Mouse (Mus musculus) ES-E14 (cell line): ENCODE results near the gene Zdhhc14. TPM values are rescaled to one million over a fixed set of nuclear protein-coding genes. Genes with fewer than 3 reads are reported as not detected.
A peak's percentile ranks its signal among the peaks of the same experiment; 100 is the strongest.

Experiments
- DNase-seq: peaks from one replicate; pipeline ENCODE4 v3.0.0-alpha.2; 2013; ENCODE audit warnings: low read depth, low spot score
- H3K27ac ChIP-seq: 2 replicates; pipeline ENCODE4 v1.5.1; 2012; ENCODE audit warnings: low read depth, mild to moderate bottlenecking, low read length, moderate library complexity, mixed read lengths; ENCODE audit not compliant: poor library complexity, insufficient read depth, severe bottlenecking
- H3K36me3 ChIP-seq: 2 replicates; pipeline ENCODE4 v1.6.1; 2012; ENCODE audit warnings: mild to moderate bottlenecking, low read length, moderate library complexity, mixed read lengths; ENCODE audit not compliant: control insufficient read depth, poor library complexity, insufficient read depth, severe bottlenecking
- H3K4me1 ChIP-seq, 2 experiments: fragments of 150-350 bp in 1 of 2; sonication (generic) in 1 of 2; 2 replicates each; pipeline ENCODE4 v1.6.1; 2012; ENCODE audit warnings: low read length in 2 of 2, mild to moderate bottlenecking in 1 of 2, mixed read lengths in 1 of 2; ENCODE audit not compliant: control insufficient read depth in 2 of 2, insufficient read depth in 2 of 2, poor library complexity in 1 of 2
- H3K4me3 ChIP-seq, 2 experiments: fragments of 150-350 bp in 1 of 2; sonication (generic) in 1 of 2; 2 replicates each; pipeline ENCODE4 v1.5.1; 2012; ENCODE audit warnings: low read length in 2 of 2, low read depth in 1 of 2, mild to moderate bottlenecking in 1 of 2, mixed read lengths in 1 of 2; ENCODE audit not compliant: insufficient read depth in 1 of 2, poor library complexity in 1 of 2, severe bottlenecking in 1 of 2
- H3K9ac ChIP-seq: 2 replicates; pipeline ENCODE4 v1.6.1; 2012; ENCODE audit warnings: low read depth, mild to moderate bottlenecking, low read length, mixed read lengths; ENCODE audit not compliant: poor library complexity, insufficient read depth, severe bottlenecking
- H3K9me3 ChIP-seq: fragments of 150-350 bp; sonication (generic); 2 replicates; pipeline ENCODE4 v1.6.1; 2012; ENCODE audit warnings: low read depth, mild to moderate bottlenecking, low read length; ENCODE audit not compliant: control insufficient read depth, insufficient read depth
- CHD2 ChIP-seq: IDR thresholded peaks from 2 replicates; pipeline ENCODE4 v1.6.1; 2014; ENCODE audit warnings: mild to moderate bottlenecking, low read depth, low read length, inconsistent platforms
- HCFC1 ChIP-seq: IDR thresholded peaks from 2 replicates; pipeline ENCODE4 v1.6.1; 2012; ENCODE audit warnings: low read length, inconsistent platforms, borderline replicate concordance; ENCODE audit not compliant: insufficient read depth
- MAFK ChIP-seq: IDR thresholded peaks from 2 replicates; pipeline ENCODE4 v1.6.1; 2014; ENCODE audit warnings: mild to moderate bottlenecking, low read depth, low read length, inconsistent platforms; ENCODE audit not compliant: insufficient read depth
- ZC3H11A ChIP-seq: IDR thresholded peaks from 2 replicates; pipeline ENCODE4 v1.6.1; 2012; ENCODE audit warnings: low read depth, mild to moderate bottlenecking, inconsistent platforms, low read length, borderline replicate concordance
- ZNF384 ChIP-seq: IDR thresholded peaks from 2 replicates; pipeline ENCODE4 v1.6.1; 2012; ENCODE audit warnings: low read depth, low read length, inconsistent platforms
- in situ Hi-C, 2 experiments: fragments of 600-800 bp; cut with MboI; formaldehyde crosslinking; loops; one replicate each; pipeline ENCODE4 v1.15.1; 2025; ENCODE audit warnings: low sequenced_read_pairs in 2 of 2, inconsistent platforms in 1 of 2; ENCODE audit not compliant: unreplicated experiment in 2 of 2
- total RNA-seq: library from RNA; depleted of rRNA; stranded (reverse); fragments of 300-350 nt; gene quantifications from 2 replicates; pipeline ENCODE4 v1.2.3, GENCODE M21; 2012

Gene Zdhhc14
- total RNA-seq, 1 experiment, result 0.76 TPM

GRCm38 (mm10) chr17:5710320-5711104, 218.2 kb downstream of the Zdhhc14 start:
- Histone ChIP-seq H3K9ac (no peak overlapping the region), H3K36me3 (no peaks in the 10 kb centered on the region), H3K4me3 (no peak overlapping the region), H3K27ac (no peak overlapping the region), H3K9me3 (no peaks in the 10 kb centered on the region), H3K4me1 (0 out of 4 replicates have a peak, but pooled peaks cover 0 to 2% of the 10 kb centered on the region in 2 experiments)
- no peak for TF ChIP-seq ZNF384
- no peak for TF ChIP-seq MAFK
- TF ChIP-seq CHD2, result no peak
- no peak for TF ChIP-seq HCFC1
- no peak for TF ChIP-seq ZC3H11A
- in situ Hi-C loops, result no loop called here
- no peak for DNase-seq

DNA sequence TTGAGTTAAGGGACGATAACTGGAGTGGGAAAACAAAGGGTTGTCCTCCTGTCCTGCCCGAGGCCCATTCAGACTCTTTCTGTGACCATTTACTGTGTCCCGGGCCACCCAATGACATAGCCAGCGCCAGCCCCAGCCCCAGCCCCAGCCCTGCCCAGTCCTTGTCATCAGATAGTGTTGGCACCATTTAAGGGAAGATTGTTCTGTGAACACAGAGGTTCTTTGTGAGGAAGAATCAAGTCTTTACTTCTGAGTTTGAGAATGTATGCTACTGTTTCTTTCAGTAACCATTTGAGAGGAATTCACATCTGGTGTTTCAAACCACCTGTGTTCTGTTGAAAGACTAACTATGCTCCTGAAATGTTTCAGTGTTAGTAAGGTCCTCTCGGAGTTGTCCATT, 219.5 kb downstream of the Zdhhc14 start:
- Histone ChIP-seq H3K4me3 (no peak overlapping the region), H3K9ac (no peak overlapping the region), H3K4me1 (0 out of 4 replicates have a peak, but pooled peaks cover 0 to 2% of the 10 kb centered on the region in 2 experiments), H3K36me3 (no peaks in the 10 kb centered on the region), H3K27ac (no peak overlapping the region), H3K9me3 (no peaks in the 10 kb centered on the region)
- no peak for DNase-seq
- TF ChIP-seq MAFK (no peak), HCFC1 (no peak)
- in situ Hi-C loops, result no loop called here

DNA sequence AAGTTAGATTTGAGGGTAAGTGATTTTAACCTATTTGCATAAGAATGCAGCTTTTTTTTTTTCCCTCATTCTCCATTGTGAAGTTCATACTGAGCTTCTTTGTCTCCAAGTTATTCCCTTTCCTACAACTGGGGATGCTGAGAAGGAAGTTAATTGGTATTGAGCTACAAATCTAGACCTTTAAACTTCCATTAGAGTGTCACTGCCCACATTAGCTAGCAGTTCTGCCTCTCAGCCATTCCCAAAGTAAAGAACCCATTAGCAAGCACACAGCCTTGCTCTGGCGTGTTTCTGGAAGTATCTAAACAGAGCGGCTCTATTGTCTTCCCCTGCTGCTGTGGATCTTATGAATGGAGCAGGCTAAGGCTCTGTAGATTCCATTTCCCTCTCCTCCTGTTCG, 220.8 kb downstream of the Zdhhc14 start:
- 0 out of 4 replicates have a peak, but pooled peaks cover 0 to 2% of the 10 kb centered on the region in 2 experiments for H3K4me1 ChIP-seq
- TF ChIP-seq MAFK (no peak), ZNF384 (peak; percentile 79; the same call in 1 of the 2 replicates)
- no peak for DNase-seq
- H3K9ac ChIP-seq, result no peak overlapping the region
- H3K4me3 ChIP-seq, result no peak overlapping the region
- no peak overlapping the region for H3K27ac ChIP-seq
- in situ Hi-C loops, result no loop called here
- no peaks in the 10 kb centered on the region for H3K36me3 ChIP-seq
- H3K9me3 ChIP-seq, result no peaks in the 10 kb centered on the region

DNA sequence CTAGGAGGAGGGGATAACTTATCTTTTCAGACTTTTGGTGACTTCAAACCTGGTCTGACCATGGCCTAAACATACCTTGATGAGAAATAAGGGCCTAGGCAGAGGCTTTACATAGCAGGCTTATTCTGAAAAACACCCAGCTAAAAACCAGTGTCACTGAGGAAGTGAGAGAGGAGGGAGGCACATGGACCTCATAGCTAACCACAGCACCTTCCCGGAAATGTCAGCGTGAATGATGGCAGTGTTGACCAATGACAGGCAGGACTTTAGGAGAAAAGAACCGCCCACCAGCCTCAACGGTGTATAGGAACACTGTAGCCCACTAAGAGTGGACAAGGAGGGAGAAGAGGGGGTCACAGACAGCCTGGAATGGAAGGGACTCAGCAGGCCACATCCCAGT, 224.6 kb downstream of the Zdhhc14 start:
- in situ Hi-C loops, result no loop called here
- H3K4me3 ChIP-seq, result no peak overlapping the region
- H3K36me3 ChIP-seq, result no peaks in the 10 kb centered on the region
- H3K4me1 ChIP-seq, result 0 out of 4 replicates have a peak, but pooled peaks cover 0 to 2% of the 10 kb centered on the region in 2 experiments
- no peak overlapping the region for H3K27ac ChIP-seq
- no peak for DNase-seq
- TF ChIP-seq HCFC1, result no peak
- TF ChIP-seq CHD2, result no peak
- TF ChIP-seq MAFK, result no peak
- no peak for TF ChIP-seq ZNF384
- TF ChIP-seq ZC3H11A, result no peak
- no peak overlapping the region for H3K9ac ChIP-seq
- no peaks in the 10 kb centered on the region for H3K9me3 ChIP-seq
